Mouse (Mus musculus) intestine, postnatal 0 days (tissue): ENCODE results near the gene Rap1gds1. TPM values are rescaled to one million over a fixed set of nuclear protein-coding genes. Genes with fewer than 3 reads are reported as not detected.
A peak's percentile ranks its signal among the peaks of the same experiment; 100 is the strongest.

Source experiments
- ATAC-seq: fragments of 200-750 bp; cut with Nextera tagmentation; 2 replicates; pipeline ENCODE4 v1.8.0; 2017; ENCODE audit warnings: mild to moderate bottlenecking, moderate TSS enrichment, moderate library complexity
- H3K27ac ChIP-seq: fragments of 300-500 bp; sonication (generic); 2 replicates; pipeline ENCODE4 v1.5.1; 2014; ENCODE audit warnings: mild to moderate bottlenecking, low read depth, low read length, moderate library complexity
- H3K27me3 ChIP-seq: fragments of 300-500 bp; sonication (generic); replicated peaks from 2 replicates; pipeline ENCODE4 v1.6.1; 2014; ENCODE audit warnings: low read length, mixed read lengths; ENCODE audit not compliant: control insufficient read depth, insufficient read depth
- H3K36me3 ChIP-seq: fragments of 300-500 bp; sonication (generic); 2 replicates; pipeline ENCODE4 v1.6.1; 2014; ENCODE audit warnings: mild to moderate bottlenecking, moderate library complexity; ENCODE audit not compliant: control insufficient read depth, insufficient read depth
- H3K4me1 ChIP-seq: fragments of 300-500 bp; sonication (generic); replicated peaks from 2 replicates; pipeline ENCODE4 v1.6.1; 2014; ENCODE audit warnings: antibody characterized with exemption, low read length, mixed read lengths; ENCODE audit not compliant: control insufficient read depth, insufficient read depth
- H3K4me2 ChIP-seq: fragments of 300-500 bp; sonication (generic); replicated peaks from 2 replicates; pipeline ENCODE4 v1.6.1; 2014; ENCODE audit warnings: low read depth, mild to moderate bottlenecking, moderate library complexity
- H3K4me3 ChIP-seq: fragments of 300-500 bp; sonication (generic); 2 replicates; pipeline ENCODE4 v1.5.1; 2014; ENCODE audit warnings: low read depth, low read length
- H3K9ac ChIP-seq: fragments of 300-500 bp; sonication (generic); 2 replicates; pipeline ENCODE4 v1.6.1; 2014; ENCODE audit warnings: mild to moderate bottlenecking, low read depth, low read length
- H3K9me3 ChIP-seq: fragments of 300-500 bp; sonication (generic); 2 replicates; pipeline ENCODE4 v1.6.1; 2016; ENCODE audit warnings: mixed run types; ENCODE audit not compliant: control insufficient read depth
- CTCF ChIP-seq: sonication (generic); IDR thresholded peaks from 2 replicates; pipeline ENCODE4 v1.5.1; 2016; ENCODE audit warnings: low read depth, mild to moderate bottlenecking, control low read depth, antibody characterized with exemption, moderate library complexity
- WGBS: fragments of 180-500 bp; shearing (Covaris S2); extraction: QIAGEN DNeasy Blood & Tissue Kit; methylation state at CpG from one replicate; pipeline ENCODE4 v1.1.7; 2014; 5-methylcytosine and 5-hydroxymethylcytosine counted together
- polyA plus RNA-seq: library from polyadenylated mRNA; unstranded; fragments of >200 nt; fragmentation: Nextera tagmentation; extraction: Ambion mirVana; gene quantifications from 2 replicates; pipeline ENCODE4 v1.2.1, GENCODE M21; 2015

Gene Rap1gds1
- polyA plus RNA-seq, 1 experiment from 2014 or later, result 17.9 TPM

DNA sequence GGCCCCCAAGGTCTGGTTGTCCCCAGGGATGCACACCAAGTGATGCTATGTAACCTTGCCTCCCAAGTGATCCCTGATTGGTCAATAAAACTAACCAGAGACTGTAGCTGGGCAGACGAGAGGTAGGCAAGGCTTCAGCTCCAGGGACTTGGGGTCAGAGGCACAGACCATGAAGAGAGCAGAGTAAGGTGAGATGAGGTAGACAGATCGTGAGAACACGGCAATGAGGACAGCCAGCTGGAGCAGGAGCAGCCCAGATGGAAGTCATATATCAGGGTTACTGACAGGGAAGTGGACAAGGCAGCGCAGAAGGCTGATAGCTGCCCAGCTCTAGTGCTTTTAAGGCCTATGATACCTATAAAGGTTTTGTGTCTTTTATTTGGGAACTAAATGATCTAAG lies 5.5 kb downstream of the Rap1gds1 start:
- no peaks in the 10 kb centered on the region for H3K27me3 ChIP-seq
- no peak overlapping the region for H3K9ac ChIP-seq
- H3K9me3 ChIP-seq, result no peaks in the 10 kb centered on the region
- H3K27ac ChIP-seq, result no peak overlapping the region
- H3K4me1 ChIP-seq, result no peaks in the 10 kb centered on the region
- no peak for TF ChIP-seq CTCF
- WGBS, result 61% methylated on average over 4 of the region's 4 CpGs
- no peak overlapping the region for H3K4me2 ChIP-seq
- no peak for ATAC-seq
- H3K36me3 ChIP-seq, result no peaks in the 10 kb centered on the region
- no peak overlapping the region for H3K4me3 ChIP-seq

DNA sequence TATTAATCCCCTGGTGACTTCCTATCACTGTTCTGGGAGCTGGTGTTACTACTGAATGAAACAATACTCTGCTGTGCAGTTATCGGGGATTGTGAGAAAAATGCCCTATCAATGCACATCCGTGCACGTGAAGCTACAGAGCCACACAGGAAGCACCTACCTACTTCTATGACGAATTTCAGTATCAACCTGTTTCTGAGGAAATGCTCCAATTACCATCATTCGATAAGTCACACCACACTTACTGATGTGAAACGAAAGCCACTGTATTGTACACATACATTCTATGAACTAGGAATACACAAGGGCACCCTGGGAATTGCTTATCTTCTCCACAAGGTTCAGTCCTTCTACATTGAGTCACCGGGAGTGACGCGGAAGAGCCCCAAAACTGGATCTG lies 10.9 kb downstream of the Rap1gds1 start:
- H3K9me3 ChIP-seq, result no peaks in the 10 kb centered on the region
- no peak overlapping the region for H3K4me2 ChIP-seq
- H3K36me3 ChIP-seq, result 0 out of 2 replicates have a peak, but pooled peaks cover 4% of the 10 kb centered on the region
- ATAC-seq, result no peak
- no peak overlapping the region for H3K9ac ChIP-seq
- H3K4me3 ChIP-seq, result no peak overlapping the region
- whole genome bisulfite sequencing, result 95% methylated on average over 9 of the region's 9 CpGs
- H3K27ac ChIP-seq, result no peak overlapping the region
- no peak for TF ChIP-seq CTCF
- no peaks in the 10 kb centered on the region for H3K27me3 ChIP-seq
- no peaks in the 10 kb centered on the region; the same call in 1 of the 2 replicates for H3K4me1 ChIP-seq

DNA sequence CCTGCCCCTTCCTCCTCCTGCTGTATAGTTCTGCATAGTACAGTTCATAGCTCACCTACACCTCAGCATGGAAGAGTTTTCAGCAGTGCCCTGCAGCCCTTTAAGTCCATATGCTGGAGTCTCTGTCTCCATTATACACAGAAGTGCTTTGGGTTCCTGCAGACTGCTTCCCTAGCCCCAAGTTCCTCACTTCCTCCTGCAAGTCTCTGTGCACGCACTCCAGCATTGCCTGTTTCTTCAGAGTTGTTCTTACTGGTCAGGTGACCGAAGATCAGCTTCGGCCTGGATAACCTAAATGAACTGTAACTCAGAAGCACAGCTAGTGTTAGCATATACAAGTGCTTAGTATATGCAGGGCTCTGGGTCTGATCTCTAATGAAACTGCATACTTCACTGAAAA lies 12.9 kb downstream of the Rap1gds1 start:
- H3K27me3 ChIP-seq, result no peaks in the 10 kb centered on the region
- no peak overlapping the region for H3K4me3 ChIP-seq
- no peak overlapping the region for H3K9ac ChIP-seq
- H3K36me3 ChIP-seq, result 0 out of 2 replicates have a peak, but pooled peaks cover 4% of the 10 kb centered on the region
- no peaks in the 10 kb centered on the region; the same call in 1 of the 2 replicates for H3K4me1 ChIP-seq
- 68% methylated on average over 3 of the region's 3 CpGs for WGBS
- TF ChIP-seq CTCF, result no peak
- H3K4me2 ChIP-seq, result no peak overlapping the region
- ATAC-seq, result no peak
- H3K27ac ChIP-seq, result no peak overlapping the region
- no peaks in the 10 kb centered on the region for H3K9me3 ChIP-seq

DNA sequence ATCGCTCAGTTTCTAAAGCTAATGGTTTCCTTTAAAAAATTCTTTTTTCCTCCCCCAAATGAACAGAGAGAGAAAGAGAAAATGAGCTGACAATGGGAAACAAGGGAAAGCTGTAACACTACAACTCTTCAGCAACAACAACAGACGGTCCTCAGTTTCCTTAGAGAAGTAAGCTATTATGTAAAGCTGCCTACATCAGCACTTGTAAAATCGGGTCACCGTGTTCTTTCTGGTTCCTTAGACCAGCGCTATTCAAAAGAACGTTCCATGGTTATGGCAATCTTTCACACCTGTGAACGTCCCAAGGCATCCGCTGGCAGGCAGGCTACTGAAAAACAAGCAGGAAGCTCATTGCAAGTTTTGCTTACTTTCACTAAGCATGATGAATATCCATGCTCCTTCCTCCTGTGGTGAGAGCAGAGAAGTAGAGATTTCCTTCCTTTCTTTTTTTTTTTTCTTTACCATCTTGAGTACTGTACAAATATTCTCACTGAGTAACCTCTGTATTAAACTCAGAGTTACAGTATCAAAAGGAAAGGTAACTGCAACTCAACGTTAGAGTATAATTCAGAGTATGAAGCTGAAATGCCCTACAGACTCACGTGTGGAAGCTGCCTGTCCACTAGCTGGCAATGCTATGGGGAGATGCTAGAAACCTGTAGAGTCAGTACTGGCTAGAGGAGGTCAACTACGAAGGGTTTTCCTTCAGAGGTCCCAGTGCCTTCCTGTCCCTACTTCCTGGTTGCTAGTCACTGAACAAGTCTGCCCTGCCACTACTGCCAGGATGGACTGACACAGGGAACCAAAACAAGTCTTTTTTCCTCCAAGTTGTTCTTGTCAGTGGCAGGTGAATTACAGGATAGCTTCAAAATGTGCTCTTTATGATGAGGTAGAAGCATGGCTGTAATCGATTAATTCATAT lies 26.0 kb downstream of the Rap1gds1 start:
- Histone ChIP-seq H3K4me3 (no peak overlapping the region), H3K9ac (no peak overlapping the region), H3K27me3 (no peaks in the 10 kb centered on the region), H3K4me1 (no peaks in the 10 kb centered on the region), H3K27ac (no peak overlapping the region), H3K9me3 (no peaks in the 10 kb centered on the region), H3K4me2 (no peak overlapping the region), H3K36me3 (0 out of 2 replicates have a peak, but pooled peaks cover 7% of the 10 kb centered on the region)
- TF ChIP-seq CTCF, result no peak
- 82% methylated on average over 12 of the region's 12 CpGs for WGBS
- ATAC-seq, result no peak

DNA sequence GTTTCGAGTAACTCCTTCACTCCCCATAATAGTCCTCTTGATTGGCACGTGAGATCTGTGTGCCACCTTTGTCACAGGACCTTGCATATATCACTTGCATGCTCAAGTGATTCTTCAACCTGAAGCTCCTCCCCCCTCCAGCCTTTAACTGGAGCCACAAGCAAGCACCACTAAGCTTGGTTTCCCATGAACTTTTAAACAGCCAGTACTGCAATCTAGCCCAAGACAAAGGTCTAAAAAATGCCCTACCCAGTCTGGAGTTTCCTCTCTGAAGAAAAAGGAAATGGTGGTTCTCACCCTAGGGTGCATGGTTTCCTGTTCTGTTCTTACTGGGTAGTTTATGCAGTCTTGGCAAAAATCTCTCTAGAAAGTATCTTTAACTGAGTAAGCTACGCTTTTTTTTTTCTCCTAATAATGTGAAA lies 32.6 kb downstream of the Rap1gds1 start:
- peak overlapping the region; percentile 21; the same call in 1 of the 2 replicates for H3K27ac ChIP-seq
- WGBS, result 61% methylated on average over 3 of the region's 3 CpGs
- peak; percentile 87 for ATAC-seq
- H3K9me3 ChIP-seq, result no peaks in the 10 kb centered on the region
- H3K4me2 ChIP-seq, result no peak overlapping the region; the same call in 1 of the 2 replicates
- no peaks in the 10 kb centered on the region for H3K4me1 ChIP-seq
- H3K36me3 ChIP-seq, result no peaks in the 10 kb centered on the region
- H3K4me3 ChIP-seq, result no peak overlapping the region
- H3K27me3 ChIP-seq, result no peaks in the 10 kb centered on the region
- no peak overlapping the region for H3K9ac ChIP-seq
- TF ChIP-seq CTCF, result no peak

DNA sequence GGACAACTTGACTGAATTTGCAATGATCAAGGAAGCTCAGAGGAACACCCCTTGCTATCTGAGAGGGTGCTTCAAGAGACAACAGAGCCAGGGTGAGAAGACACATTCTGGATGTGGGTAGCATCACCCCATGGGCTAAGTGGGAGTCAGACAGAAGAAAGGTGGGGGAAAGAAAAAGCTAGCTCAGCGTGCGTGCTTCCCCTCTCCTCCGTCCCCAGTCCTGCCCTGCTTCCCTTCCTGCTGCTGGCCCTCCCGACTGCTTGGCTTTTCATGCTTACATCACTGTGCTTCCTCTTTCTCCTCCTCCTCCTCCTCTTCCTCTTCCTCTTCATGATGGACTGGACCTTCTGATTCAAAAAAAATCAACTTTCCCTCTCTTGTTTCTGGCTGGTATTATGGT lies 33.1 kb downstream of the Rap1gds1 start:
- H3K27me3 ChIP-seq, result no peaks in the 10 kb centered on the region
- H3K4me3 ChIP-seq, result no peak overlapping the region
- 90% methylated on average over 4 of the region's 4 CpGs for WGBS
- H3K27ac ChIP-seq, result 0 out of 2 replicates have a peak overlapping the region, but pooled peaks have one; percentile 21
- no peak overlapping the region for H3K9ac ChIP-seq
- no peak for ATAC-seq
- TF ChIP-seq CTCF, result no peak
- no peaks in the 10 kb centered on the region for H3K9me3 ChIP-seq
- no peaks in the 10 kb centered on the region for H3K4me1 ChIP-seq
- H3K36me3 ChIP-seq, result no peaks in the 10 kb centered on the region
- peak overlapping the region; percentile 3; the same call in 1 of the 2 replicates for H3K4me2 ChIP-seq
